Mouse (Mus musculus) lung, adult 2 months (tissue): ENCODE results near the gene Olfr572. TPM values are rescaled to one million over a fixed set of nuclear protein-coding genes. Genes with fewer than 3 reads are reported as not detected.

Source experiments
- DNase-seq: peaks from one replicate; pipeline ENCODE4 v3.0.0; 2022
- H3K4me1 ChIP-seq: fragments of 200-500 bp; 2 replicates; pipeline ENCODE4 v1.6.1; 2011; ENCODE audit warnings: low read length; ENCODE audit not compliant: control insufficient read depth, insufficient read depth
- H3K4me3 ChIP-seq: fragments of 200-500 bp; replicated peaks from 2 replicates; pipeline ENCODE3; 2011; ENCODE audit warnings: low read depth, mild to moderate bottlenecking, control low read depth, low read length; ENCODE audit errors: extremely low read depth
- CTCF ChIP-seq: fragments of 200-500 bp; IDR thresholded peaks from 2 replicates; pipeline ENCODE4 v1.5.1; 2011; ENCODE audit warnings: mild to moderate bottlenecking, low read length, control low read depth; ENCODE audit not compliant: insufficient read depth
- POLR2A ChIP-seq: fragments of 200-500 bp; IDR thresholded peaks from 2 replicates; pipeline ENCODE4 v1.6.1; 2011; ENCODE audit warnings: low read depth, mild to moderate bottlenecking, control low read depth, low read length, borderline replicate concordance; ENCODE audit errors: extremely low read depth
- WGBS: fragments of 180-500 bp; shearing (Covaris S2); methylation state at CpG from one replicate; pipeline ENCODE4 v1.1.7; 2018; 5-methylcytosine and 5-hydroxymethylcytosine counted together
- polyA plus RNA-seq: library from polyadenylated mRNA; depleted of rRNA; stranded (reverse); fragments of >200 nt; gene quantifications from 2 replicates; pipeline ENCODE4 v1.2.3, GENCODE M21; 2012; rRNA removed

The Olfr572 gene
- polyA plus RNA-seq, 1 experiment: not detected

- no peak for TF ChIP-seq POLR2A
- Histone ChIP-seq H3K4me1 (no peaks in the 10 kb centered on the region), H3K4me3 (no peak within 1 kb of the TSS)
- DNase-seq: no peak
- WGBS: 83% methylated on average over 1 of the region's 1 CpGs
These were observed 24.0 kb downstream of the Olfr572 start, which contains the start of gene Olfr574 for GRCm38 (mm10) chr7:102948167-102948566. TSS of gene Olfr574 (plus strand) at chr7:102948467.

- TF ChIP-seq POLR2A (no peak), CTCF (no peak)
- no peak for DNase-seq
- H3K4me1 ChIP-seq: no peaks in the 10 kb centered on the region
- H3K4me3 ChIP-seq: no peak overlapping the region
- WGBS: 53% methylated on average over 1 of the region's 1 CpGs
These were observed 26.5 kb downstream of the Olfr572 start for GRCm38 (mm10) chr7:102950732-102951131.

GRCm38 (mm10) chr7:102958137-102958536 is 33.9 kb downstream of the Olfr572 start:
- DNase-seq: no peak
- Histone ChIP-seq H3K4me1 (no peaks in the 10 kb centered on the region), H3K4me3 (no peak overlapping the region)
- WGBS: 50% methylated on average over 3 of the region's 3 CpGs
- TF ChIP-seq CTCF: no peak

GRCm38 (mm10) chr7:102958593-102958992 is 34.4 kb downstream of the Olfr572 start, which contains the start of gene Olfr575:
TSS of gene Olfr575 (minus strand) at chr7:102958775.
- DNase-seq: no peak
- H3K4me1 ChIP-seq: no peaks in the 10 kb centered on the region
- 23% methylated on average over 1 of the region's 1 CpGs for WGBS
- H3K4me3 ChIP-seq: no peak within 1 kb of the TSS
- TF ChIP-seq POLR2A (no peak), CTCF (no peak)

GRCm38 (mm10) chr7:102962360-102962759 is 38.2 kb downstream of the Olfr572 start, which contains the start of gene Olfr576:
TSS of gene Olfr576 (plus strand) at chr7:102962660.
- 14% methylated on average over 2 of the region's 2 CpGs for WGBS
- Histone ChIP-seq H3K4me3 (no peak within 1 kb of the TSS), H3K4me1 (no peaks in the 10 kb centered on the region; the same call in 1 of the 2 replicates)
- no peak for TF ChIP-seq POLR2A
- no peak for TF ChIP-seq CTCF
- no peak for DNase-seq

GRCm38 (mm10) chr7:102974399-102974798 is 50.2 kb downstream of the Olfr572 start:
- H3K4me1 ChIP-seq: no peaks in the 10 kb centered on the region
- no peak for DNase-seq
- WGBS: 26% methylated on average over 1 of the region's 1 CpGs
- TF ChIP-seq POLR2A (no peak), CTCF (no peak)
- no peak overlapping the region for H3K4me3 ChIP-seq

- TF ChIP-seq POLR2A (no peak), CTCF (no peak)
- no peak for DNase-seq
- H3K4me3 ChIP-seq: no peak within 1 kb of the TSS
- no peaks in the 10 kb centered on the region for H3K4me1 ChIP-seq
- WGBS: 67% methylated on average over 2 of the region's 2 CpGs
These were observed 51.6 kb downstream of the Olfr572 start, which contains the start of gene Olfr577 for GRCm38 (mm10) chr7:102975843-102976242. TSS of gene Olfr577 (minus strand) at chr7:102975943.

Other genes with a start within 250 kb of the Olfr572 start
- 16.7 and 23.7 TPM in 2 replicates for gene Trim68, start 237.1 kb upstream of the Olfr572 start, polyA plus RNA-seq
- gene Olfr557, start 228.5 kb upstream of the Olfr572 start, polyA plus RNA-seq: 0.26 TPM in 1 of 2 replicates, not detected in the other
- gene Olfr558, start 222.2 kb upstream of the Olfr572 start, polyA plus RNA-seq: 0.17 and 0.37 TPM in 2 replicates
- gene Olfr33, start 205.3 kb upstream of the Olfr572 start, polyA plus RNA-seq: not detected in 2 replicates
- not detected in 2 replicates for gene Olfr559, start 196.9 kb upstream of the Olfr572 start, polyA plus RNA-seq
- gene Olfr560, start 165.0 kb upstream of the Olfr572 start, polyA plus RNA-seq: not detected in 2 replicates
- 0.53 and 1.7 TPM in 2 replicates for gene Olfr78, start 164.9 kb upstream of the Olfr572 start, polyA plus RNA-seq
- 0.10 TPM in 1 of 2 replicates, not detected in the other for gene Olfr561, start 153.2 kb upstream of the Olfr572 start, polyA plus RNA-seq
- not detected in 2 replicates for gene Olfr564, start 120.9 kb upstream of the Olfr572 start, polyA plus RNA-seq
- gene Olfr566, start 65.6 kb upstream of the Olfr572 start, polyA plus RNA-seq: not detected in 2 replicates
- gene Olfr568, start 47.3 kb upstream of the Olfr572 start, polyA plus RNA-seq: not detected in 2 replicates
- not detected in 2 replicates for gene Olfr569, start 33.5 kb upstream of the Olfr572 start, polyA plus RNA-seq
- not detected in 2 replicates for gene Olfr570, start 29.8 kb upstream of the Olfr572 start, polyA plus RNA-seq
- gene Olfr571, start 6.9 kb upstream of the Olfr572 start, polyA plus RNA-seq: not detected in 2 replicates
- gene Olfr573-ps1, start 18.2 kb downstream of the Olfr572 start, polyA plus RNA-seq: not detected in 2 replicates
- gene Olfr574, start 24.1 kb downstream of the Olfr572 start, polyA plus RNA-seq: not detected in 2 replicates
- not detected in 2 replicates for gene Olfr575, start 34.4 kb downstream of the Olfr572 start, polyA plus RNA-seq
- not detected in 2 replicates for gene Olfr576, start 38.3 kb downstream of the Olfr572 start, polyA plus RNA-seq
- not detected in 2 replicates for gene Olfr577, start 51.5 kb downstream of the Olfr572 start, polyA plus RNA-seq
- gene Olfr578, start 64.9 kb downstream of the Olfr572 start, polyA plus RNA-seq: not detected in 2 replicates
- gene Olfr582, start 113.6 kb downstream of the Olfr572 start, polyA plus RNA-seq: not detected in 2 replicates
- not detected in 2 replicates for gene Olfr583, start 126.9 kb downstream of the Olfr572 start, polyA plus RNA-seq
- gene Olfr584, start 157.5 kb downstream of the Olfr572 start, polyA plus RNA-seq: not detected in 2 replicates
- not detected in 2 replicates for gene Olfr585, start 173.3 kb downstream of the Olfr572 start, polyA plus RNA-seq
- gene Olfr586, start 201.2 kb downstream of the Olfr572 start, polyA plus RNA-seq: not detected in 2 replicates
- gene Olfr588-ps1, start 216.5 kb downstream of the Olfr572 start, polyA plus RNA-seq: not detected in 2 replicates
- not detected in 2 replicates for gene Olfr589, start 231.9 kb downstream of the Olfr572 start, polyA plus RNA-seq